Mouse (Mus musculus): ENCODE data around the gene Cabin1.
A peak's percentile ranks its signal among the peaks of the same experiment; 100 is the strongest.

Cabin1 gene

DNA sequence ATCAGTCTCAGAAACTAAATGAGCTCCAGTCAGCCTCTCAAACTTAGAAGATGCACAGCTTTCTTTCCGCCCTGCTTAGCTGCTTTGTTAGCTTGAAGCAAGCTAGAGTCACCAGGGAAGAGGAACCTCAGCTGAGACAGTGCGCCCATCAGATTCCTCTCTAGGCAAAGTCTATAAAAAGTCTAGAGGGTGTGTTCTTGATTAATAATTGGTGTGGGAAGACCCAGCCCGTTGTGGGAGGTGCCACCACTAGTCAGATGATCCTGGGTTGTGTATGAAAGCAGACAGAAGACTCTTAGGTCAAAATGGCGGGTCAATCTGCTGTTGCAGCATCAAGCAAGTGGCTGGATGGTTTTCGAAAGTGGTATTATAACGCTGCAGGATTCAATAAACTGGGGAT, 2.7 kb upstream of the Cabin1 start:
- DNase-seq (ENCODE audit: low spot score), result no peak

DNA sequence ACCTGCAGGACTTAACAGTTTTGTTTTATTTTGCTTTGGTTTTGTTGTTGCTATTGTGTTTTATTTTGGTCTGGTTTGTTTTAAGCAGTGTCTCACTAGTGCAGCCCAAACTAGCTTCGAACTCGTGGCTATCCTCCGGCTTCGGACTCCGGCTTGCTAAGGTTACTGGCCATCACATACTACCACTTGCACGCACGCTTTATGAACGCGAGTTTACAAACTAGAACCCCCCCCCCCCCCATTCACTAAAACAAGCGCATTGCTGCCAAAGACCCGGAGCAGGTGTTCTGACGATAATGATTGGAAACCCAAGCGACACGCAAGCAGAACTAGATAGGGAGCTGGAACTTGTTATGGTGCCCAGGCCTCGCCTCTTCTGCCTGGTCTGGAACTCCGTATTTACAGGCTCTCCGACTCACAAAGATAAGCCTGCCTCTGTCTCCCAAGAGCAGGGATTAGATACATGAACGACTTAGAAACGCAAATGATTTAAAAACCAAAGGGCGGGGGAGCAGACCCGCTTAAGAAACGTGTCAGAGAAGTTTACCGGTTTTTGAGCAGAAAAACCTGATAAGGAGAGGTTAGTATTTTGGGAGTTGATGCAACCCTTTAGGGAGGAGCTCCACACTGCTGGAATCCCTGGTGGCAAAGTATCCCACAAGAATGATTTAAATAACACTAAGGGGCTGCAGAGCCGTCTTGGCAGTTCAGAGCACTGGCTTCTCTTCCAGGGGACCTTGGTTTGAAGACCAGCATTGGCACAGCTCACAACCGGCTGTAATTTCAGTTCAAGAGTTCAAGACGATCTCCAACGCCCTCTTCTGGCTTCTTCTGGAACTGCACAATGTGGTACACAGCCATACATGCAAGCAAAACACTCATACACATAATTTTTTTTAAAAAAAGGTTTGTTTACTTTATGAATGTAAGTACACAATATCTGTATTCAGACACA, 655 bp upstream of the Cabin1 start:
- DNase-seq (ENCODE audit: low spot score), result peak; percentile 44

DNA sequence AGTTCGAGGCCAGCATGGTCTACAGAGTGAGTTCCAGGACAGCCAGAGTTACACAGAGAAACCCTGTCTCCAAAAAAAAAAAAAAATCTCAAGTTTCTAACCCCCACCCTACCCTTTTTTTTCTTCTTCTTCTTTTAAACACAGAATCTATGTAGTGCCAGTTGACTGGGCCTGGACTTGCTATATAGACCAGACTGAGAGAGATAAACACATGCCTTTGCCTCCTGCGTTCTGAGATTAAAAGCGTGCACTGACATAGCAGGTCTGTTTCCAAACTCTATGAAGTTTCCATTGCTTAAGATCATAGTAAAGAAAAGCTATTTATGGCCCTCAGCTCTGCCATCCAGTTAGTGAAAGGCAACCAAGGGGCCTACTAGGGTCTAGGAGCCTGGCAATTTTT, 1.7 kb downstream of the Cabin1 start:
- no peak for DNase-seq (ENCODE audit: low spot score)

DNA sequence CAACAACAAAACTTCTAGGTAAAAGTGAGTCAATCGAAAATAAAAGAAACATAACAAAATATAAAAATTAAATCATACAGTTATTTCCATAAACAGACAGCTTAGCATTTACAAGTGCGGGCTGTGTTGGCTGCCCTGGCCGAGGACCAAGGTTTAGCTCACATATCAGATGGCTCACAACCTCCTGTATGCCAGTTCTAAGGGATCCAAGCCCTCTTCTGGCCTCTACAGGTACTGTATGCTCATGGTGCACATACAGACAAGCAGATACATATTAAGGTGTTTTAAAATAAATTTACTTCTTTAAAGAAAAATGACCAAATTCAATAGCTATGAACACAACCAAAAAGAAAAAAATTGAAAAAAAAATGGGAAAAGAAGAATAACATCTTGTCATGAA, 3.8 kb downstream of the Cabin1 start:
- no peak for DNase-seq (ENCODE audit: low spot score)

DNA sequence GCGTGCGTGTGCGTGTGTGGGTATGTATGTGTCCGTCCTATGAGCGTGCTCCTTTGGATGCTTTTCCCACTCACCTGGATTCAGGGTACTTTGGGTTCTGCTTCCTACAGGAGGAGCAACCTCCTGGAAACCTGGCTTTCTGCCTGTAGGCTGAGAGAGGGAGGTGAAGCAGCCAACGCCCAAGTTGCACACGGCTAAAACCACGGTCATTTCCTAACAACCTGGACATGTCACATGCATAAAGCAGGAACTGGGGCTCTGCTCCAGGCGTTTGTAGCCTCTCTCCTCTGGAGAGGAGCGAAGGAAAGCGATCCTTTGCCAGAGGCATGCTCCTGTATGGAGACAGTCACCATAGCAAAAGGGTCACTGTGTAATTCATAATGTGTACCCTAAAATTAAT, 7.4 kb downstream of the Cabin1 start:
- DNase-seq (ENCODE audit: low spot score), result no peak

DNA sequence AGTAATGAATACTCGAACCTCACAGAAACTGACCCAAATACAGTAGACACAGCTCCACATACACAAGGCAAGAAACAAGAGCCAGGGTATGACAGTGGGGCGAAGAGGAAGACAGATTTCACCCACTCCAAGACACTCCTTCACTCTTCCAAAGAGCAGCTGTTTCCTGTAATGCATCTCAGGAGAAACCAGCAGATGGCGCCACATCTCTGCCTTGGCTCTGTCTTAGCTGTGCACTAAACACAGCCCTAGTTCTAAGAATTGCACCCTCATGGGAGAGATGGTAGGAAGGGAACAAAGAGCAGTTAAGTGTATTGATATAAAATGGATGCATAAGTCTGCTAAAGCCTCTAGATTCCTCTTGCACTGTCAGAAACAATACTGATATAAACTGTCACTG, 20.1 kb downstream of the Cabin1 start:
- DNase-seq (ENCODE audit: low spot score), result peak; percentile 76

DNA sequence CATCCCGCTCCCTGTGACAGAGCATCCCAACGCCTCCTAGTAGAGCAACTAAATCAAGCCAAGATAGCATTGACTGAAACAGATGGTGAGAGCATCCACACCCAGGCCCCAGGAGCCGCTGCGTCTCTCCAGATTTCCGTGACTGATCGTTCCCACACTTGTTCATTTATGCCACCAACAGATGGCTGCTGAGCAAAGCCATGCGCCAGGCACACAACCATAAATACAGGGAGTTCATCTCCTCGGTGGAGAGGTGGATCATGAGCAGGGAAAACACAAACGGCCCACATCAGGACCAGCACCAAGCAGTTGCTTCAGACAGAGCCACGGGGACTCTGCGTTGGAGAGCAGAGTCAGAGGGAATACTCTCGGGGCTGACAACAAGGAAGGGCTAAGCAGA, 20.8 kb downstream of the Cabin1 start:
- no peak for DNase-seq (ENCODE audit: low spot score)

DNA sequence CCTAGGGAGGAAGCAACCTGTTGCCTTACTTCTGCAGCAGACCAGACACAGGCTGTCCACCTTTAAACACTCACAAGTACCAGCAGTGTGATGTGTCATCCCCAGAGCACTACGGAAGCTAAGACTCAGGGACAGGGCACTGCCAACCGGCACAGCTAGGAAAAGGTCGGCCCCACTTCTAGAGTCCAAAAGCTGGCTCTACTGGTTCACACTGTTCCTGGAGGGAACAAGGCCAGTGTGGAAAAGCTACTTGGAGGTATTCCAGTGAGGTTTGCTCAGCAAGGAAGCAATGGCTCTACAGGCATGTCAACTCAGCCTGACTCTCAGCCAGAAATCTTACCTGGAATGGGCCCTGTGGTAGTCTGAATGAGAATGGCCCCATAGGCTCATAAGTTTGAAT, 23.3 kb downstream of the Cabin1 start:
- no peak for DNase-seq (ENCODE audit: low spot score)

DNA sequence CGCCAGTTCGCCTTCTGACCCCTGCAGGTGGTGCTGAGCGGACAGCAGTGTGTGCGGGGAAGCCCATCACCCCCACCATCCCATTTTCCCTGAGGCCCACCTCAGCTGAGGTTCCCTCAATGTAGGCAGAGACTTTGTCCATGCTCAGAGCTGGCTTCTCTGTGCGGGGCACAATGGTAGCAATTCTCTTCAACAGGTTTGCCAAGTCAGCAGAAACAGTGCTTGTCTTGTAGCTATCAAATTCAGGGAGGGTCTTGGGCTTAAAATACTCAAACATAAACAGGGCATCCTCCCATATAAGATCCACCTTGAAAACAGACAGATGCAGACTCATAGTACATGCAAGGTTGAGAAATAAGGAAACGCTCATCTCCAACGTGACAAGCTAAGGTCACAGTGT, 38.7 kb downstream of the Cabin1 start:
- DNase-seq (ENCODE audit: low spot score), result no peak

DNA sequence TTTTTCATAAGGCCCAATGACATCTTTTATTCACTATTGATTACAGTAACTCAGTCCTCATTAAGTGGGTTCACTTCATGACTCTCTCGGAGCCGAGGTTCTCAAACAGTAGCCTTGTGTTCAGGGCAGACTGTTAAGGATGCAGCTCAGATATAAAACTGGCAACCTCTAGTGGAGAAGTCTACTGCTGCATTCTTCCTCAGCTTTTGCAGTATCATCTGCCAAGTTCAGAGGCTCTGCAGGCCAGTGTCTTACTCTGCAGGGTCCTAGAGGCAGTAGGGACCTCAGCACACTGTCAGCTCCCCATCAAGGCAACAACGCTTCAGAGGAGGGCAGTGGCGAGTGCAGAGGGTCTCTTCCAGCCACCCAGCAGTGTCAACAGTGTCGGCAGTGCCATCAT, 43.9 kb downstream of the Cabin1 start:
- DNase-seq (ENCODE audit: low spot score), result no peak

DNA sequence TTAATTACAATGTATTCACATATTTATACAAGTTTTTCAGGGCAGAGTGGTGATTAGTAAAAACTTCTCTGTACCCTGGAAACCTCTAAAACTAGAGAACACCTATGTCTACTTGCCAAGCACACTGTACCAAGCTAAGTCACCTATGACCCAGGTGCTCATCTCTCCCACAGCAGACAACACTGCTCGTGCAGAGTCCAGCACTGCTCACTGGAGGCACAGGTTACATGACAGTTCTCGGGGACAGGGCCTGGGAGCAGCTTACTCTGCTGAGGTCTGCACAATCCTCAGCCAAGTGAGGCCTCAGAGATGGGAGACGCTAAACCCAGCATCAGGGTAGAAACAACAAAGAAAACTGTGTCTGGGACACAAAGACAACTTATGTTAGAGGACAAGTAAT, 49.3 kb downstream of the Cabin1 start:
- DNase-seq (ENCODE audit: low spot score), result no peak

DNA sequence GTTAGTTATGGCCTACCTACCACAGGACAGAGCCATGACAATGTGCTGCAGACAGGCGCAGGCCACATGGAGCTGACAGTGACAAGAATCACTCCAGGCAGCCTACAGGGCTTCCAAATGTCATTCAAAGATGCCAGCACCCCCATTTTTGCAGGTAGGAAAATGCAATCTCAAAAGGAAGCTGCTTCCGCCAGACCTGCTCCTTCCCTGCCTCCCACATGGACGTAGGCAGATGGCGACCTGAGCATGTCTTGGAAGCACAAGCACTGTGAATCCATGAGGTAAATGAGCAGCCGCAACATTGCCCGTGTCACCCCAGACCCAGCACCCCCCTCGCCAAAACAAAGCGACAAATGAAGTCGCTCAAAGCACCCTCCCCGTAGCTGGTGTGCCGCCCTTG, 51.1 kb downstream of the Cabin1 start:
- no peak for DNase-seq (ENCODE audit: low spot score)

DNA sequence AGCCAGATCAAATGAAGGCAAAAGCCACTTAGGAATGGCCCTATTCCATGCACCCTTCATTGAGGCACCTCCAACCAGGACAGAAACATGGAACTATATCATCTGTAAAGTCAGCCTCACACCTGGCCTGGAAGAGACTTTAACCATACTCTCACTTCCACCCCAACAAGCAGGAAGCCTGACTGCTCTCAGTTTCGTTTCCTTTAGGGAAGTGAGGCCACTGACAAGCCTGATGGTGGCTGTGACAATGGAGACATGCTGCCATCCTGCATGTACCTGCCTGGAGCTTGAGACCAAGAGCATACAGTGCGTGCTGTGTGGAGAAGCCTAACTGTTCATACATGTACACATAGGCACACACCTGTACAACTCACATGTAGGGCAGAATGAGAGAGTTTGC, 53.9 kb downstream of the Cabin1 start:
- no peak for DNase-seq (ENCODE audit: low spot score)

DNA sequence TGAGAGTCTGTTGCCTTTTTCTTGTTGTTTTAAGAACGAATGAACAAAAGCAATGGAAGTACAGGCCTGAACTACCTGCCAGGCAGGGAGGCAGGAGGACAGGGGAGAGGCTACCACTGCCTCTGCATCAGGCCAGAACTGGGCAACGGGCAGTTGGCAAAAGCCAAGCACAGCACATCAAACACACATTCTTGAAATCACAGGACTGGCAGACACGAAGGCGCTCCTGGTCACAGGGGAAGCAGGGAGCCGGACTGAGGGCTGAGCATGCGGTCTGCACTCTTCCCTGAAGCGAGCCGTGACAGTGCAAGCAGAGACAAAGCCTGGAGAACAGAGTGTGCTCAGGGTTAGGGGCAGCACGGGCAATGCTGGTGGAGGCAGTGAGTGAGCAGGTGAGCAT, 54.9 kb downstream of the Cabin1 start:
- DNase-seq (ENCODE audit: low spot score), result no peak

DNA sequence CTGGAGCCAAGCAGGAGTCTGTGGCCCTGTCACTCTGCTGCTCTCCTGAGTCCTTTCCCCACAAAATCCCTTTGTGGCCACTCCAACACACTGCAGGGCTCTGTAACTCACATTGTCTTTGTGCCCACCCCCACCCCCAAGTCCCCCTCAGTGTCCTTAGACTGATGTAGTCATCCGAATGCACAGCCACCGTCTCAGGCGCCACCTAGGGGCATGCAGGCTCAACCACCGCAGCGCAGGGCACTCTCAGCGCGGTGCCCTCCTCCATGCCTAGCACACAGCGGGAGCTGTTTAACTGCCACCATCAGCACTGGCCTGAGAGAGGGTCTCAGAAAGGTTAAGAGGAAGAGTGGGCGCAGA, 55.5 kb downstream of the Cabin1 start:
- DNase-seq (ENCODE audit: low spot score), result no peak

DNA sequence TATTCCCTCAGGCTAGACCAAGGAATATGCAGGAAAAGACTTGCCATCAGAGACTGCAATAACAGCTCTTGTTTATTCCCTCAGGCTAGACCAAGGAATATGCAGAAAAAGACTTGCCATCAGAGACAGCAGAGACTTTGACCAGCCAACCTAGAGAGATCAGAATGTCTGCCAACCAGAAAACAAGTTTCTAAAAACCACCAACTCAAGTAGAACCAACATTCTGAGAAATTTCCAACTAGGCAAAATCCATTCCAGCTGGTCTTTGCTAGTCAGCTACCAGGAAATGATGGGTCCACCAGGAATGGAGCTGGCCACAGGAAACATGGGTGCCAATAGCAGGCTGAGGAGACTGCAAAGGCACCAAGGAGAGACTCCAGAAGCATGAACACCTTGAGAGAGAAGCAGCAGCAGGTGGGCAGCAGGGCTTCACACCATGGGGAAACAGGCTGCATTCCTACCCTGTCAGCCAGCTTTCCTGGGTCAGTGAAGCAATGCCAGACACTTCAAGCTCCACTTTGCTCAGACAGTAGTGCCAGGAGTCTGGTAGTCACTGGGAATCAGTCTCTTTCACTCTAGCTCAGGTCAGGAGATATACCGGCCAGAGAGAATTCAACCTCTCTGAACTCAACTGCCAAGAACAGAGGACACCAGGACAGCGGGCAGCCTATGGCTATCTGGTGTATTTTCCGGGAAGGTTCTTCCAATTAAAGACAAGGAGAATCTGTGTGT, 56.1 kb downstream of the Cabin1 start:
- DNase-seq (ENCODE audit: low spot score), result no peak

DNA sequence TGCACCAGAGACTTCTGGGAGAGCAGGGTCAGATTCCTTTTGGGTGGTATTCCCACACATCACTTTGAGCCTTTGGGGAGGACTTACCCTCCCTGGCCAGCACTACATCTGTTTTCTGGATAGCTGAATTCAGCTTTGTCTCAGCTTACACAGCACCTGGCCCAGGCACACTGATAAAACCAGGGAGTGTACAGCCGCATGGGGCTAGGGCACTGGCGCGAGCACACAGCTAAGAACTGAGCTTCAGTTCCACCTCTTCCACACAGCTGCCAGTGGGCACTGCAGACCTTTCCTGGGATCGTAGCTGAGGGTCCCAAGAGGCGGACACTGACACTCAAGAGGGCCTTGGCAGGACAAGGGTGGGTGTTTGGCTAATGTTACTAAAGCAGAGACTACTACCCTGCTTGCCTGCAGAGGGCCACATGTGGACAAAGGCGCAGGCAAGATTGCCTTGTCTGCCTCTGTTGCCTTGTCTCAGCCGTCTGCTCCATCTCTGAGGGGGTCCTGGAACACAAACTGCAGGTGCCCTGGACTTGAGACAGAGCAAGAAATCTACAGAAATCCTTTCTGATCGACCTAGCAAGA, 57.4 kb downstream of the Cabin1 start:
- no peak for DNase-seq (ENCODE audit: low spot score)

DNA sequence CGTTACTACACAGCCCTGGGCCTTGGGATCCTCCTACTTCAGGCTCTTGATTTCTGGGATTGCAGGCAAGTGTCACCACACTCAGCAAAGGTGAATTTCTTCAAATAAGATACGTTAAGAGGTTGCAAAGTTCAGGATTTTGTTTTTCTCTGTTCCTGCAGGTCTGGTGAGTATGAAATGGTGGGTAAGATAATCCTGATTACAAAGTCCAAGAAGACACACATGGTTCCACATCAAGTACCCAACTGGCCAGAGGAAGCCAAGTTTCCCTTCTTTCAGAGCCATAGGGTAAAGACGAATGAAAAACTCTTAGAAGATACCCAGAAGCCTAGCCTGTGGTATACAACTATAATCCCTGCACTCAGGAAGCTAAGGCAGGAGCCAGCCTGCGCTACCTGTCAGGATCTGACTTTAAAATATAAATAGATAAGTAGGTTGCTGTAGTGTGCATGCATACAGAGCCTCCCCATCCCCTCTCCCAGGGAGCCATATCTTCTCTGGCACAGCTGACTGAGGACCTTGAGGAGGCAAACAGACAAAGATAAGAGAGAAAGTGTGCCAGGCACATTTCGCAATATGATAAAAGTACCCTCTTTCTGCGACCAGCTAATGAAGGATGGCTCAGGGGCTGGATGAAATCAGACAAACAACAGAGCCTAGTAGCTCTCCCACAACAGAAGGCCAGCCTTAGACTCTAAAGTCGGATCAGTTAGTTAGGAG, 58.3 kb downstream of the Cabin1 start:
- no peak for DNase-seq (ENCODE audit: low spot score)

DNA sequence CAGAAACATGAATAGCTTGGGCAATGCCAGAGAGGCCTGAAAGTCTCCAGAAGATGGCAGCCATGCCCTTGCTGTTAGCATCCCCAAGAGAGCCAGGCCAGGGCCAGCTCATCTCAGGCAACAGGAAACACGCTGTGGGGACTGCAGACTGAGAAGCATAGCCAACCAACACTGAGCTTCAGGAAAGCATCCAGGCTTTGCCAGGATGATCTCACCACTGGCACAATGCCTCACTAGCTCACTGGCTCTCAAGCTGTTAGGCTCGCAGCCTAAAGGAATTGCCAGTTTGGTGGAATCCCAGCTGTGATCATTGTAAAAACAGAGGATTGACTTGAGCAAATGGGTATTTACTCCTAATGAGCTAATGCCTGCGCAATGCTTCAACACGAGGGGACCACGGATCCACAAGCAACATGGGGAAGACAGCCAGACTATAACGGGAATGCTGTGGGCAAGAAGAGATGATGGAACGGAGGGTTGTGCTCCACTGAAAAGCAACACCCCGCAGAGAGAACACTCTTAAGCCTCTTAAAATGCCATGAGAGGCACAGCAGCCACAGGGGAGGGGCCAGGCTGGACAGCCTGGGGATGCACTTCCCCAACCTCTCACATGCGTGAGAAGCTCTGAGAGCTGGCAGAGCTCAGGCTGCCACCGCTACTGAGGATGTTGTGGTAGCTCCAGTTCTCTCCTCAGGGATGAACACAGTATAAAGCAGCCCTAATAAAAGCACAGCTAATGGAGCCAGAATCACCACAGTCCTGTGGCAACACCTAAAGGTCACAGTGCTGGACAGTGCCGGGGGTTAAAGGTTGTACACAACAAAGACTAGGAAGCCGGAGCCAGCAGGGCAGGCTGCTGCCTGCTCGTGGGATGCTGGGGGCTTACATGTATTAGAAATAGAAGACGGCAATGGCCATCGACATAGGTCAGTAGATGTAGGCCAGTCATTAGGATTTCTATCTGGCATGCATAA, 59.6 kb downstream of the Cabin1 start:
- peak; percentile 57 for DNase-seq (ENCODE audit: low spot score)

DNA sequence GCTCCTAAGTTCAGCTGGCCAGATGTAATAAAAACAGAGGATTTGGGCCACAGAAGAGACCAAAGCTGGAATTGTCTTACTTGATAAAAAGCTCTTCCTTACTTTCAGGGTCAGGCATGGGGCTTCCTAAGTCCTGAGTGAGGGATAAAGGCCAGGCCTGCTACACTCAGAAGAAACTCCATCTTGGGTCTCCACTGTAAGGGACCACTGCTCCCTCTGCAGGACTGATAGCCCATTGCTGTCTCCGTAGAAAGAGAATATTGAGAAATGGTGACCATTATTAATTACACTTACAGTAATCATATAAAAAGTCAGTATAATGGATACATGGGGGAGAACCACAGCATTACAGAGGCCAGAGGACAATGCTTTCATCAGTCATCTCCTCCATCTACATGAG, 60.6 kb downstream of the Cabin1 start:
- DNase-seq (ENCODE audit: low spot score), result no peak

DNA sequence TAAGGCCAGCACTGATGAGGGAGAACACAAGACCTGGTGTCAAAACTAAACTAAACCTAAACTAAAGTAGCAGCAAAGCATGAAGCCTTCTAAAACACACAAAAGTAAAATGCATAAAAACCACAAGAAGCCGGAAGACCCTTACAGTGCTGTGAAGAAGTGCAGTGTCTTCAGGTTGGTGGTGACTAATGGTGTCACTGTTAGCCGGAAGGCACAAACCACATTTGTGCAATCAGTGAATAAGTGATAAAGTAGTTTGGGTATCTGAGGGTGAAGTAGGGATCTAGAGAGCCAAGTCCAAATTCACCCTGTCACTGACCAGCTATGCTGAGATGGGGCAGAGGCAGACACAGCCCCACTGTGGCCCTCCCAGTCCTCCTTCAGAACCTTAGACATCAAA, 61.6 kb downstream of the Cabin1 start:
- DNase-seq (ENCODE audit: low spot score), result no peak
